In the genomic region with DNA sequence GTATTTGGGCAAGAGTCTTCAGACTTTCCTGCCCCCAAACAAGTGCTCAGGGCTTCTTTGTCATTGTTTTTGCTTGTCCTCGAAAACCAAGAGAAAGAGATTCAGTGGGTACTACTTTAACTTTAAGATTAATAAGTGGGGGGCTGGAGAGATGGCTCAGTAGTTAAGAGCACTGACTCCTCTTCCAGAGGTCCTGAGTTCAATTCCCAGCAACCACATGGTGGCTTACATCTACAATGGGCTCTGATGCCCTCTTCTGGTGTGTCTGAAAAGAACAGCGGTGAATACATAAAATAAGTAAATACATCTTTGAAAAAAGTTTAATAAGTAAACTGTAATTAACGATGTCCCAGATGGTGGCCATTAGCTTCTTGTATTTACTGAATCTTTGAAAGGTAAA, we compare ENCODE assay signal across 8 mouse cellular contexts. TPM values are rescaled to one million over a fixed set of nuclear protein-coding genes. Genes with fewer than 3 reads are reported as not detected.
DNase-seq lines count a peak whose midpoint lies in the region; ATAC-seq and TF ChIP-seq lines count a peak whose summit lies in the region.

No protein-coding gene starts in this region.

- H3K9me3 ChIP-seq in lung, postnatal 0 days (ENCODE audit: low read length) = no peaks in the 10 kb centered on the region
- no peaks in the 10 kb centered on the region for H3K9me3 ChIP-seq in embryonic facial prominence, embryonic 11.5 days (replicated peaks; ENCODE audit: control insufficient read depth, low read length)
- no peaks in the 10 kb centered on the region for H3K9me3 ChIP-seq in intestine, embryonic 15.5 days
- no peaks in the 10 kb centered on the region for H3K9me3 ChIP-seq in neural tube, embryonic 15.5 days (replicated peaks)

- ATAC-seq in lung, postnatal 0 days = no peak
- no peak for ATAC-seq in embryonic facial prominence, embryonic 11.5 days (replicated peaks; ENCODE audit: insufficient number of reproducible peaks, low FRiP score, low TSS enrichment, low read depth)
- no peak for ATAC-seq in intestine, embryonic 15.5 days
- ATAC-seq in neural tube, embryonic 15.5 days (ENCODE audit: low FRiP score) = no peak

- no peaks in the 10 kb centered on the region for H3K36me3 ChIP-seq in lung, postnatal 0 days (ENCODE audit: insufficient read depth, low read length)
- no peaks in the 10 kb centered on the region for H3K36me3 ChIP-seq in embryonic facial prominence, embryonic 11.5 days (replicated peaks; ENCODE audit: control insufficient read depth, insufficient read depth, low read depth, low read length)
- no peaks in the 10 kb centered on the region for H3K36me3 ChIP-seq in intestine, embryonic 15.5 days
- peaks cover 6% of the 10 kb centered on the region; the same call in 1 of the 2 replicates for H3K36me3 ChIP-seq in neural tube, embryonic 15.5 days

- no peak for TF ChIP-seq EP300 in lung, postnatal 0 days (IDR thresholded peaks at IDR 0.05)

- 44% methylated on average over 3 of the region's 3 CpGs for WGBS in lung, postnatal 0 days
- WGBS in embryonic facial prominence, embryonic 11.5 days = 49% methylated on average over 3 of the region's 3 CpGs
- WGBS in intestine, embryonic 15.5 days = 44% methylated on average over 3 of the region's 3 CpGs
- WGBS in neural tube, embryonic 15.5 days = 53% methylated on average over 3 of the region's 3 CpGs

- TF ChIP-seq CTCF in lung, postnatal 0 days (IDR thresholded peaks at IDR 0.05) = peak; percentile 35

- no peak for DNase-seq in lung, postnatal 0 days (ENCODE audit: low spot score)
- no peak for DNase-seq in lung, postnatal 36 days
- DNase-seq in embryonic facial prominence, embryonic 11.5 days (ENCODE audit: low spot score) = no peak
- DNase-seq in layer of hippocampus, adult 18-20 months (ENCODE audit: low spot score in 2 of 2) = no peak
- DNase-seq in cerebellum, postnatal 36 days = no peak
- DNase-seq in kidney, adult 9 months = no peak

- no peaks in the 10 kb centered on the region for H3K27me3 ChIP-seq in lung, postnatal 0 days (replicated peaks; ENCODE audit: insufficient read depth, low read length)
- no peaks in the 10 kb centered on the region for H3K27me3 ChIP-seq in embryonic facial prominence, embryonic 11.5 days (ENCODE audit: control insufficient read depth, insufficient read depth, low read length)
- no peaks in the 10 kb centered on the region for H3K27me3 ChIP-seq in intestine, embryonic 15.5 days (replicated peaks)
- no peaks in the 10 kb centered on the region for H3K27me3 ChIP-seq in neural tube, embryonic 15.5 days (replicated peaks)

- H3K4me3 ChIP-seq in lung, postnatal 0 days (ENCODE audit: low read depth, low read length) = peak overlapping the region; percentile 91
- peak overlapping the region; percentile 93 for H3K4me3 ChIP-seq in embryonic facial prominence, embryonic 11.5 days (ENCODE audit: low read depth, low read length)
- H3K4me3 ChIP-seq in intestine, embryonic 15.5 days (replicated peaks) = peak overlapping the region; percentile 81
- peak overlapping the region; percentile 93 for H3K4me3 ChIP-seq in neural tube, embryonic 15.5 days (replicated peaks)

- no peak overlapping the region for H3K9ac ChIP-seq in lung, postnatal 0 days (replicated peaks; ENCODE audit: low read depth)
- peak overlapping the region; percentile 95 for H3K9ac ChIP-seq in embryonic facial prominence, embryonic 11.5 days (replicated peaks; ENCODE audit: low read length)
- peak overlapping the region; percentile 90; the same call in 1 of the 2 replicates for H3K9ac ChIP-seq in intestine, embryonic 15.5 days
- peak overlapping the region; percentile 94; the same call in 1 of the 2 replicates for H3K9ac ChIP-seq in neural tube, embryonic 15.5 days (replicated peaks)

- no peak overlapping the region for H3K27ac ChIP-seq in lung, postnatal 0 days (ENCODE audit: low read length)
- H3K27ac ChIP-seq in embryonic facial prominence, embryonic 11.5 days (replicated peaks; ENCODE audit: low read depth, low read length) = no peak overlapping the region
- H3K27ac ChIP-seq in intestine, embryonic 15.5 days = no peak overlapping the region
- peak overlapping the region; percentile 96; the same call in 1 of the 2 replicates for H3K27ac ChIP-seq in neural tube, embryonic 15.5 days (replicated peaks)

- 0 out of 2 replicates have a peak, but pooled peaks cover 3% of the 10 kb centered on the region for H3K4me1 ChIP-seq in lung, postnatal 0 days (ENCODE audit: insufficient read depth, low read depth, low read length)
- H3K4me1 ChIP-seq in embryonic facial prominence, embryonic 11.5 days (ENCODE audit: control insufficient read depth, insufficient read depth, low read length) = no peaks in the 10 kb centered on the region
- H3K4me1 ChIP-seq in intestine, embryonic 15.5 days (replicated peaks) = peaks cover 3% of the 10 kb centered on the region; the same call in 1 of the 2 replicates
- peaks cover 17% of the 10 kb centered on the region for H3K4me1 ChIP-seq in neural tube, embryonic 15.5 days

- peak overlapping the region; percentile 76 for H3K4me2 ChIP-seq in lung, postnatal 0 days (replicated peaks; ENCODE audit: low read depth, low read length)
- peak overlapping the region; percentile 76 for H3K4me2 ChIP-seq in embryonic facial prominence, embryonic 11.5 days (ENCODE audit: low read depth, low read length)
- peak overlapping the region; percentile 88 for H3K4me2 ChIP-seq in intestine, embryonic 15.5 days (replicated peaks)
- peak overlapping the region; percentile 85 for H3K4me2 ChIP-seq in neural tube, embryonic 15.5 days

RNA-seq across cellular contexts. Expression of a gene that starts 0.6 kb away (rescaled TPM):
- 119 TPM in 2 replicates for polyA plus RNA-seq in lung, postnatal 0 days (2015; fragmentation: Nextera tagmentation; extraction: Ambion mirVana)
- polyA plus RNA-seq in embryonic facial prominence, embryonic 11.5 days (2014; fragmentation: Nextera tagmentation; extraction: Ambion mirVana) = 65.3 and 66.5 TPM in 2 replicates
- polyA plus RNA-seq in intestine, embryonic 15.5 days (2015; fragmentation: Nextera tagmentation; extraction: Ambion mirVana) = 62.8 and 75.2 TPM in 2 replicates
- 94.0 and 111 TPM in 2 replicates for polyA plus RNA-seq in neural tube, embryonic 15.5 days (2015; fragmentation: Nextera tagmentation; extraction: Ambion mirVana)
- total RNA-seq in layer of hippocampus, adult 18-20 months (2021) = 10 to 100 TPM; 91.6 to 95.1 TPM

RNA-seq across cellular contexts. Expression of a gene that starts 1.1 kb away (rescaled TPM):
- 6.8 and 7.0 TPM in 2 replicates for polyA plus RNA-seq in lung, postnatal 0 days (2015; fragmentation: Nextera tagmentation; extraction: Ambion mirVana)
- polyA plus RNA-seq in embryonic facial prominence, embryonic 11.5 days (2014; fragmentation: Nextera tagmentation; extraction: Ambion mirVana) = 2.9 and 3.4 TPM in 2 replicates
- 4.4 and 5.0 TPM in 2 replicates for polyA plus RNA-seq in intestine, embryonic 15.5 days (2015; fragmentation: Nextera tagmentation; extraction: Ambion mirVana)
- 8.1 and 9.2 TPM in 2 replicates for polyA plus RNA-seq in neural tube, embryonic 15.5 days (2015; fragmentation: Nextera tagmentation; extraction: Ambion mirVana)
- 1 to 10 TPM; 5.4 to 6.7 TPM for total RNA-seq in layer of hippocampus, adult 18-20 months (2021)
